Mouse (Mus musculus): Measurements from ENCODE around the gene Ankmy1.

Gene Ankmy1

DNA sequence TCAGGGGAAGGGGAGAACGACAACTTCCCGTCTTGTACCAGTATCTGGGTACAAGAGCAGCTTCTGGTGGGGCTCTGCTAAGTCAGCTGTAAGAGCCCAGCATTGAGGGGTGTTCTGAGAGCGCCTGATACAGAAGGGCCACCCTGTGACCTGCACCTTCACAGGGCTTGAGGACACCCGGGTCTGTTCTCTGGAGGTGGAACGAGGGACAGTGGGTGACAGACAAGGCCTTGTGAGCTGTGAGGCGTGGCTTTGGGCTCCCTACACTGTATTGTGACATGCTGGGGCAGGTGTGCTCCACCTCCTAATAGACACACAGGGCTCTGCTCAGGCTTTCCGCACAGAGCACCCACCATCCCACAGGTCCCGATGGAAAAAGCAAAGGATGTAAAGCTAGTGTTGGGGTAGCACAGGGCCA, 9.0 kb upstream of the Ankmy1 start:
- DNase-seq (ENCODE audit: low read depth, low spot score): no peak

GRCm38 (mm10) chr1:92910925-92911720, 8.4 kb upstream of the Ankmy1 start:
- DNase-seq (ENCODE audit: low read depth, low spot score): peak; percentile 51

- peak; percentile 54 for DNase-seq (ENCODE audit: low read depth, low spot score)
These were observed 7.7 kb upstream of the Ankmy1 start, which contains the start of gene Rnpepl1 for GRCm38 (mm10) chr1:92910239-92910885. Gene Rnpepl1 (plus strand): TSS chr1:92910783.

DNA sequence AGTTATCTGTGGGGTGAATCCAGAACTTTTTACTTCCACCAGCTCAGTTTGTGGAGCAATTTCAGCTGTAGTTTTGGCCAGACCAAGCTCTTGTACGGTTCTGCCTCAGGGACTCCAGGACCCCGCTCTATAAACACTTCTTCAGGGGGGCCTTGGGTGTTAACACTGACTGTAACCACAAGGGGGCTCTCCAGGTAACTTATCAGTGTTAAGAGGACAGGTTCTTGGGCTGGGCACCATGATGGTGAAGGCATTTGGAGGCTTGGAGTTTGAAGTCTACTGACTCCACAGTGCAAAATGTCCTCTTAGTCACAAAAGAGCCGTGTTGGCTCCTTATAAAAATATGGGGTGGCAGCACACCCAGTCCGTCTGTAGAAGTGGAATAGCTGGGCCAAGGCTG, 6.4 kb upstream of the Ankmy1 start:
- DNase-seq (ENCODE audit: low read depth, low spot score): peak; percentile 89

DNA sequence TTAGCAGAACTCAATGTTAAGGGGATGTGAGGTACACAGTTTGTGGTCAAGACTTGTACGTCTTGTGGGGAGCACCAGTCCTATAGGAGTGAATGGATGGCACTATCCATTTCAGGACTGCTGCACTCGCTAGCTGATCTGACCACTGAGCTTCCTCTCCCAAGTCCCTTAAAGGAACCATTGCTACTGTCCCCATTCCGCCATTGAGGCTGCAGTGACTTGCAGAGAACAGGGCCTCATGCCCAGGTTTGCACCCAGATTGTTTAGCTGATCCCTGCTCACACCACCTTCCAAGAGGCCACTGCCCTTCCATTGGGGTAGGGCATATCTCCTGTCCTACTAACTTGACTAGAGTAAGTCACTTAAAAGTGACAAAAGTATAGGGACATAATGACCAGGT, 6.0 kb upstream of the Ankmy1 start:
- no peak for DNase-seq (ENCODE audit: low read depth, low spot score)

DNA sequence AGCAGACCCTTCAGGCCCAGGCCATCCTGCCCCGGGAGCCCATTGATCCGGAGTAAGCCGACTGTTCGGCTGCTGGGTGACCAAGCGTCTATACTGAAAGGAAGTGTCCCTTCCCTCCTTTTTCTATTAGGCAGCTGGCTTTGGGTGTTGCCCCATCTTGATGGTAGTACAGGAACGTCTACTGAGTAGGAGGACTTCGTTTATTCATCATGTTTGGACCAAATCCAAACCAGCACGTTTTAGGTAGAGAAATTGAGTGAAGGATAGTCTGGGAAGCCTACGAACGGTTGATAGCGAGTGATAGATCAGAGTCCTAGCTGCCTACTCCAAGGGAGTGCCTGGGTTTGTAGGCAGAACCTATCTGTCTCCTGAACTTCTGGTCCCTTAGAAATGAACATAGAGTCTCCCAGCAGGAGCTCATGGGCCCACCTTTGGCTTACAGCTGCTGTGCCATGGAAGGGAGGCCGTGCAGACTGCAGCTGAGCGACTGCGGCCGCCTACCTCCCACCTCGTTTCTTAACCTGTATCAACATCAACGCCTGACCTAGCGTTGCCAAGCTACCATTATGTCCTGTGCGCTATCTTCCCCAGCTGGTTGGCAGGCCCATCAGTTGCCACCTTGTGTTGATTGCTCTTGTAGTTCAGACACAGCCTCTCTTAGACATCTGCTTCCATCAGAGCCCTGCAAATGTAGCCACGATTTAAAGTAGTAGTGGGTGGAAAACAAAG, 5.1 kb upstream of the Ankmy1 start:
- DNase-seq (ENCODE audit: low read depth, low spot score): no peak

DNA sequence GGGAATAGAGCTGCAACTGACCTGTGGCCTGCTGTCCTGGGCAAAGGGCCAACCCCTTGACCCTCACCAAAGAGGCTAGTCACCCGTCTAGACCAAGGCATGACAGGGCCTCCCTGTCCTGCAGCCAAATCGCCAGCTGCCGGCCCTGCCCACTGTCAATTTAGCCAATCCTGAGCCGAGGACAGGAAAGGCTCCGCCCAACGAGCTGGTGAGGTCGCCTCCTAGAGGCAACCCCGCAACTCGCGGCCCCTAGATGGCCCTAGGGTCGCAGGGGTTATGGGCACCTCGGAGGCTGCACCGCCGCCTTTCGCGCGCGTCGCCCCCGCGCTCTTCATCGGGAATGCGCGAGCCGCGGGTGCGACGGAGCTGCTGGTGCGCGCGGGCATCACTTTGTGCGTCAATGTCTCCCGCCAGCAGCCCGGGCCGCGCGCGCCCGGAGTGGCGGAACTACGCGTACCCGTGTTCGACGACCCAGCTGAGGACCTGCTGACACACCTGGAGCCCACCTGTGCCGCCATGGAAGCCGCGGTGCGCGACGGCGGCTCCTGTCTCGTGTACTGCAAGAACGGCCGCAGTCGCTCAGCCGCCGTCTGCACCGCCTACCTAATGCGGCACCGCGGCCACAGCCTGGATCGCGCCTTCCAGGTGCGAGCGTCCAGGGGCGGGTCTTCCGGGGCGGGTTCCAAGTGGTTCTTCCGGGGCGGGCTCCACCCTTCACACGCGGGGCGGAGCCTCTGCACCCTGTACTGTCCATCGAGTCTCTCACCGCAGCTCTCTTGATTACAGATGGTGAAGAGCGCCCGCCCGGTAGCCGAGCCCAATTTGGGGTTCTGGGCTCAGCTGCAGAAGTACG, 4.3 kb upstream of the Ankmy1 start, which contains the start of gene Dusp28:
Dusp28 (plus strand) TSS at position 203 of the 853 bp plus-strand sequence.
- peak; percentile 92 for DNase-seq (ENCODE audit: low read depth, low spot score)

GRCm38 (mm10) chr1:92905703-92906310, 3.1 kb upstream of the Ankmy1 start:
- DNase-seq (ENCODE audit: low read depth, low spot score): no peak

GRCm38 (mm10) chr1:92903627-92904026, 921 bp upstream of the Ankmy1 start:
- DNase-seq (ENCODE audit: low read depth, low spot score): no peak

DNA sequence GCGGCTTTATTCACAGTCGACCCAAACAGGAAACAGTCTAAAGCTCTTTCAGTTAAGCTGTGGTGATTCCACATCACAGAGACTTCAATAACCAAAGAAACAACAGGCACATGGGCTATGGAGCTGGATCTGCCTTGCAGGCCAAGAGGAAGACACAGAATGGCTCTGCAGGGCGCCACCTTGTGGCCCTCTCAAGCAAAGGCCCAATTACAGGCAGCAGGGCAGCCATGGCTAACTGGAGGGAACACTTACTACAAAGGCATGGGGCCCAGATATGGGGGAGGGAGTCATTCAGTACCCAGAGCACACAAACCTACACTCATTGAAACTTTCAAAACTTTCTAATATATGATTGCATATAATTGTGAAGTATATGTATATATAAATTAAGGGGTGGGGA, 7.6 kb downstream of the Ankmy1 start:
- DNase-seq (ENCODE audit: low read depth, low spot score): peak; percentile 88

DNA sequence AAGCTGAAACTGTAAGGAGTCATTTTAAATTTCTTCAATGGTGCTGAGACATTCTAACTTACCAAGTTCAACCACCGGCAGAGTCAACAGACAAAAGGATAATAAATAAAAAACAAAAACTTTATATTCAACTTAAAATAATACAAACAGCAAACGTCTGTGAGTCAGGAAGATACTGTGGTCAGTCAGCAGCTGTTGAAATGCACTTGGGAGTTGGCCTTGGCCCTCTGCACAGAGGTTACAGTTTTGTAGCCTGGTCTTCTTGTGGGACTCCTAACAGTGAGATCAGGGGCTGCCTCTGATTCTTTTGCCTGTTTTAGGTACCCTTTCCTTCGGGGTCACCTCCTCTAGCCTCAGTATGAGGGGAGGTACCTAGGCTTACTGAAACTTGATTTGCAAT, 8.8 kb downstream of the Ankmy1 start:
- no peak for DNase-seq (ENCODE audit: low read depth, low spot score)

DNA sequence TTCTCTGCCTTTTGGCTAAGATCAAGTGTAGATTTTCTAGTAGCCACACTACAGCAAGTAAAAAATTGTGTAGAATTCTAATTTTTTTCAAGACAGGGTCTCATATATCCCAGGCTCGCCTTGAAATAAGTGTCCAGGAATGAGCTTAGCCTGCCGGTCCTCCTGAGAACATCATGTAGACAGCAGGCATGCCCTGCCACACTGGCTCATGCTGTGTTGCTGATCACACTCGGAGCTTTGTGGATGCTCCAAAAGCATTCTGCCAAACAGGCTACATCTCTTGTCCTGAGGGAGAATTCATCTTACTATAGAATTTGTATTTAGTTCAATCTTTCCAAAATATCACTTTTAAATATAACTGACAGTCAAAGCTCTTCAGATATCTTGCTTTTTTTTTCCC, 9.9 kb downstream of the Ankmy1 start:
- DNase-seq (ENCODE audit: low read depth, low spot score): no peak

GRCm38 (mm10) chr1:92888901-92889655, 13.6 kb downstream of the Ankmy1 start:
- peak; percentile 80 for DNase-seq (ENCODE audit: low read depth, low spot score)

DNA sequence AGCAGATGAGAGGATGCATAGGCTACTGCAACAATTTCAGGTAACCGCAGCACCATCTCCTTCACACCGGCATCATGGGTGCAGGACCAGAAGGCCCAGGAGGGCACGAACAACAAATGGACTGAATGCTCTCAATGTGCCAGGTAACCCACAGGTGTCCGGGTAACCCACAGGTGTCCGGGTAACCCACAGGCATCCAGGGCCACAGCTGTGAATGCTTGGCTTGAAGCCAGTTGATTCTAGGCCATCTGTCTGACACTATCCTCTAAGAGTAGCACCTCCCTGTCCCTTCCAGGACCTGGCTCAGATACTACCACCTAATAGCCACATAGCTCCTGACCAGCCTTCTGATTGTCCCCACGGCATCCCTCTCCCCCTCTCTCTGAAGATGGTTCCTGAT, 20.7 kb downstream of the Ankmy1 start:
- no peak for DNase-seq (ENCODE audit: low read depth, low spot score)

DNA sequence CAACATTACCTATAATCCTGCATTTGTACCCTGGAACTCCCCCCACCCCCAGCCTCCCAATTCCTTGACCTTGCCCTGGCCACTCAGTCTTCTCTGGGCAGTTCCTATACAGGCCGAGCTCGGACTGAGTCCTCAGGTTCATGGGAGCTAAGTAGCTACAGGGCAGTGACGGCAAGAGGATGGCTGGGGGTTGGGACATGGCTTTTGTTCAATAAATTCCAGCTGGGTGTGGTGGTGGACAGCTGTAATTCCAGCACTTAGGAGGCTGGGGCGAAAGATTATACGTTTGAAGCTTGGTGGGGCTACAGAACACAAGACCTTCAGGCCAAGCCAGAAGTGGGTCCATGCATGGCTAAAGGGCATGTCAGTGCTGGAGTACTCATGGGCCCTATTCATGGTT, 22.6 kb downstream of the Ankmy1 start:
- no peak for DNase-seq (ENCODE audit: low read depth, low spot score)

DNA sequence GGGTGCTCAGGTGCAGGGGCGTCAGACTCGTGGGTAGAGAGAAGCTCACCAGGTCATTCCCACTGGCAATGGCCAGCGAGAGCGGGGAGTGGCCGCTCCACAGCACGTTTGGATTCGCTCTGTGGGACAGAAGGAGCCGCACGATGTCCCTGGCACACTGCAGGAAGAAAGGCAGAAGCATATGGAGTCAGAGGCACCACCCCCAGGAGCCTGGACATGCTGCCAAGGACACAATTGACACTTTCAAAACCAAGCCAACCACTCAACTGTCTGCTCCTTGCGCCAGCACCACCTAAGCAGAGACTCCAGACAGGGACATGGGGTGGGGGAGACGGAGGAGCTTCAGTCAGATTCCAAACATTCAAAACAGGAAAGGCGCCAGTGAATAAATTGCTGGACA, 23.4 kb downstream of the Ankmy1 start:
- no peak for DNase-seq (ENCODE audit: low read depth, low spot score)

DNA sequence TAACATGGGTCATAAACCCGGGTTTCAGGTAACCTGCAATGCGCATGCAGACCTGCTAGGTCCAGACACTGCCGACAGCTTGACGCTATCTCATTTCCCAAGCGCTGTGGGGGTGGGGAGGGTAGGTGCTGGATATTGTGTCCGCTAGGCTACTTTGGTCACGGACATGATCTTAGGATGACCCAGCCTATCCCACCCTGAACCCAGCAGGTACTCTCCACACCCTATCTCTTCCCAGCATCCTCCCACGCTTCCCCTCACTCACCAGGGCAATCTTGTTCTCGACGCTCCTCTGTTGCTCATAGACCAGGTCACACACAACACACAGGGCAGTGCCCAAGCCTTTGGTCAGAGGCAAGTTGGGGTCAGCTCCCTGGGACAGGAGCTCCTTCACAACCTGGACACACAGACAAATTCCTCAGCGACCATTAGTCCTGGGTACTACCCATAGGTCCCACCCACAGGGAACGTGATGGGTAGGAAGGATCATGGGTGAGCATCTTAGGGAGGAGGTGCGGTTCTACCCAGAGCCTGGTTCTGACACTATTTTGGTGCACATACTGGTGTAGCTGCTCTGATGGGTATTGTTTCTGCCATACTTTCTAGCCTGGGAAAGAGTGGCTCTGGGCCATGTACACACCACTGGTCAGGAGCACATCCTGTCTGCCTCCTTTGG, 24.5 kb downstream of the Ankmy1 start:
- no peak for DNase-seq (ENCODE audit: low read depth, low spot score)

DNA sequence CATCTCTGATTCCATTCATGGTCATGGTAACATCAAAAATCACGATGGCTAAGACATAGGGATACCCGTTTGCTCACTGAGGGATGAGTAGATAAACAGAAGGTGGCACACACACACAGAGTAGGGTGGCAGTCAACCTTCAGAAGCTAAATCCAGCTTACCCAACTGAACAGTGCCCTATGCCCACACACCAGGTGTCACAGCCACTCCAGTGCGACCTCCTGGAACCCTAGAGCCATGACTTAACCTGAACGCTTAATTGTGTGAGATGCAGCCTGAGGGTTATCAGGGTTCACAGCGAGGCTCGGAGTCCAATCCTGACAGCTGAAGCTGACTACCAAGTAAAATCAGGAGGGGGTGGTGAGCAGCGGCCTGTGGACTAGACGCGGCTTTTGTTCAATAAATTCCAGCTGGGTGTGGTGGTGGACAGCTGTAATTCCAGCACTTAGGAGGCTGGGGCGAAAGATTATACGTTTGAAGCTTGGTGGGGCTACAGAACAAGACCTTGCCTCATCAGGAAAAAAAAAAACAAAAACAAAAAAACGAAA, 25.2 kb downstream of the Ankmy1 start:
- no peak for DNase-seq (ENCODE audit: low read depth, low spot score)

DNA sequence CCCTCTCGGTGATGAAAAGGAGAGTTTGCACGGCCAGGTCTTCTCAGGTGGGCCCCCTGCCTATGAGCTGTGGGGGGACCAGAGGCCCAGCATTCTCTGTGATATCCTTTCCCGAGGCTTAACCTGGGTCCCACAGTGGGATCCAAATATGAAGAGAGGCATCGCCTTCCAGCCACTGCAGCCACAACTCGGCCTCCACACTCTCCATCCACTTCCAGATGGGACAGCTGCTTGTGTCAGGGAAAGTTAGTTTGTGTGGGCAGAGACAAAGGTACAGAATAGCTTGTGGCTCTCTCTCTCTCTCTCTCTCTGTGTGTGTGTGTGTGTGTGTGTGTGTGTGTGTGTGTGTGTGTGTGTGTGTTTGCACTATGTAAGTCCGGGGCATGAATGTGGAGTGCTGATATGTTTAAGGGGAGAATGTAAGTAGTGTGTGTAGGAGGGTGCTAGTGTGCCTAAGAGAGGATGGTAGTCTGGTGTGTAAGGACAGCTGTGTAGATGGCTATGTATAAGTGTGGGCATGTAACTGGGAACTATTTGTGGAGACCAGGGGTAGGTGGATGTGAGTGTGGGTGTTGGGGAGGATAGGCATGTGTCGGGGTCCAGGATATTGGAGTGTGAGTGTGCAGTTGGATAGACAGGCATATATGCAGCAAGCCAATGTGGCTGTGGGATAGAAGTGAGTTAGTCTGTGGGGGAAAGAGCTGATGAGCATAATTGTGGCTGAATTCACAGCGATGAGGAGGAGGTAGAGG, 27.2 kb downstream of the Ankmy1 start:
- DNase-seq (ENCODE audit: low read depth, low spot score): no peak

All from R1 (cell line).